Mouse (Mus musculus) myocyte (in vitro differentiated cells): ENCODE results near the gene Eef1akmt2.

Source experiments
- MYOD1 ChIP-seq, 3 experiments: IDR thresholded peaks; one replicate each; pipeline ENCODE4 v1.6.1; 2011; ENCODE audit warnings: control low read depth in 2 of 3, low read depth in 2 of 3, mild to moderate bottlenecking in 2 of 3, moderate library complexity in 1 of 3; ENCODE audit not compliant: insufficient read length in 2 of 3, control insufficient read depth in 1 of 3
- POLR2A ChIP-seq: IDR thresholded peaks from one replicate; pipeline ENCODE4 v1.6.1; 2011; ENCODE audit warnings: low read depth, mild to moderate bottlenecking, control low read depth, moderate library complexity; ENCODE audit not compliant: insufficient read length
- POLR2AphosphoS2 ChIP-seq: IDR thresholded peaks from one replicate; pipeline ENCODE4 v1.6.1; 2011; ENCODE audit warnings: low read depth, control low read depth; ENCODE audit not compliant: insufficient read length
- SRF ChIP-seq: IDR thresholded peaks from one replicate; pipeline ENCODE4 v1.6.1; 2011; ENCODE audit warnings: low read depth; ENCODE audit not compliant: control insufficient read depth, insufficient read length
- USF1 ChIP-seq: IDR thresholded peaks from one replicate; pipeline ENCODE4 v1.6.1; 2011; ENCODE audit warnings: low read depth, mild to moderate bottlenecking, control low read depth, moderate library complexity

DNA sequence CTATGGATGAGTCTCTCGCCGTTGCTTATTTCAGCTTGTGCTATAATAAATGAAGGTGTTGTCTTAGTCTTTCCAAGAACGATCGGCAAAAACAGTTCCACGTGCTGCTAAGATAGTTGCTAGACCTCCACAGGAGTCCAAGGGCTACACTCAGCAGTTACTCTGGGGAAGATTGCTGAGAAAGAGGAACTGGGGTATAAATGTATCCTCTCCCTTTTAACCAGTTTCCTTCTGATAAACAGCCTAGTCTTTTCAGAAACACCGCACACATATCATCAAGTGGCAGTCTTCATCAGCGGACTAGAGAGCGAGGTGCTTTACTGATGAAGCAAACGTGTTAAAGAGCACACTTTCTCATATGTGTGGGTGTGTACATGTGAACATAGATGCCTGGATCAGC, 13.8 kb upstream of the Eef1akmt2 start:
- TF ChIP-seq POLR2AphosphoS2 (no peak), POLR2A (no peak), MYOD1 (IDR thresholded peaks at IDR 0.05; ENCODE audit: control insufficient read depth in 1 of 3, insufficient read length in 2 of 3, low read depth in 2 of 3) (no peak), USF1 (no peak), SRF (no peak)
